16 mouse cellular contexts compared by ENCODE assay signal in the genomic region with DNA sequence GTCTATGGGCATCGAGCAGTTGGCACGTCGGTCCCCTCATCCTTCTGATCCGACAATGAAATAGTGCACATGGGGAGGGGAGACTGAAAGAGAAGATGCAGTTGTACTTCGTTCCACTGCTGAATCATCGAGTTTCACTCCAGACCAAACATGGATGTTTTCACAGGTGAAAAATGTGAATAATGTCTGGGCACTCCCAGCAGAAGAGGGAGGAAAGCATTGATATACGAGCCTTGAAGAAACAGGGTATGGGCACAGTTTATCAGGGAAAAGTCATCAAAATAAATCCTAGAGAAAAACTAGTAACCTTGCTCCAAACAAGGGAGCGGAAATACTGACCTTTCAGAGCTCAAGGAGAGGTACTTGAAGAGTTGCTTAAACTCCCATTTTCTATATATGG.
"Had no signal": no experiment of that assay in that cellular context is flagged by ENCODE, and none has a peak within 500 bp of the region (broad histone marks: within the 10 kb centered on the region; RNA-seq: fewer than 3 reads in every experiment).

No protein-coding gene starts in this region.

- H3K4me3 ChIP-seq: limb, embryonic 10.5 days; limb, embryonic 13.5 days; liver, embryonic 12.5 days; liver, embryonic 15.5 days; lung, embryonic 15.5 days; midbrain, embryonic 13.5 days; stomach, embryonic 15.5 days had no signal

- H3K4me2 ChIP-seq: limb, embryonic 13.5 days; liver, embryonic 12.5 days; liver, embryonic 15.5 days; lung, embryonic 15.5 days; midbrain, embryonic 13.5 days; stomach, embryonic 15.5 days had no signal

- H3K36me3 ChIP-seq: limb, embryonic 10.5 days; limb, embryonic 13.5 days; liver, embryonic 12.5 days; liver, embryonic 15.5 days; lung, embryonic 15.5 days; midbrain, embryonic 13.5 days; stomach, embryonic 15.5 days had no signal

- DNase-seq: kidney, postnatal 10 days; kidney, postnatal 4 days; liver; lung, adult 18-20 months; lung, postnatal 14 days; right cerebral cortex, postnatal 4 days; thymus, postnatal 25 days had no signal

- ATAC-seq: intestine, postnatal 0 days; liver, embryonic 12.5 days; midbrain, embryonic 13.5 days had no signal

- H3K9me3 ChIP-seq: limb, embryonic 10.5 days; limb, embryonic 13.5 days; liver, embryonic 12.5 days; liver, embryonic 15.5 days; lung, embryonic 15.5 days; midbrain, embryonic 13.5 days; stomach, embryonic 15.5 days had no signal

- H3K27ac ChIP-seq: limb, embryonic 10.5 days; limb, embryonic 13.5 days; liver, embryonic 12.5 days; liver, embryonic 15.5 days; lung, embryonic 15.5 days; macrophage; midbrain, embryonic 13.5 days; stomach, embryonic 15.5 days had no signal

- H3K9ac ChIP-seq: limb, embryonic 13.5 days; liver, embryonic 12.5 days; liver, embryonic 15.5 days; lung, embryonic 15.5 days; midbrain, embryonic 13.5 days; stomach, embryonic 15.5 days had no signal

- H3K4me1 ChIP-seq: limb, embryonic 10.5 days; liver, embryonic 12.5 days; liver, embryonic 15.5 days; midbrain, embryonic 13.5 days; stomach, embryonic 15.5 days had no signal

- H3K27me3 ChIP-seq: limb, embryonic 13.5 days; liver, embryonic 12.5 days; liver, embryonic 15.5 days; lung, embryonic 15.5 days; midbrain, embryonic 13.5 days; stomach, embryonic 15.5 days had no signal
